Mouse (Mus musculus) thymus, adult 2 months (tissue): Measurements from ENCODE around the gene Tcaim.

ENCODE experiments used
- CTCF ChIP-seq: fragments of 200-500 bp; IDR thresholded peaks from 2 replicates; pipeline ENCODE4 v1.5.1; 2012; ENCODE audit warnings: mild to moderate bottlenecking, control low read depth, low read length, moderate library complexity, borderline replicate concordance; ENCODE audit not compliant: control insufficient read depth, poor library complexity, insufficient read depth; ENCODE audit errors: extremely low read depth
- POLR2A ChIP-seq: fragments of 200-500 bp; IDR thresholded peaks from 2 replicates; pipeline ENCODE4 v1.6.1; 2012; ENCODE audit warnings: mild to moderate bottlenecking, low read length, control low read depth, moderate library complexity; ENCODE audit not compliant: control insufficient read depth, poor library complexity, insufficient read depth; ENCODE audit errors: extremely low read depth

GRCm38 (mm10) chr9:122786534-122786933 is 18.8 kb upstream of the Tcaim start:
- TF ChIP-seq CTCF (no peak), POLR2A (no peak)
